Mouse (Mus musculus) retina, postnatal 1 day (tissue): ENCODE measurements around the gene Efcab8.
A peak's percentile ranks its signal among the peaks of the same experiment; 100 is the strongest.
"Not testable (repeated sequence)": the region's sequence is repeated elsewhere in the genome, so short reads cannot be mapped to it uniquely, and the experiment has no call there.

Source experiments
- DNase-seq: peaks from one replicate; pipeline ENCODE4 v3.0.0-alpha.2; 2012

The Efcab8 gene

DNA sequence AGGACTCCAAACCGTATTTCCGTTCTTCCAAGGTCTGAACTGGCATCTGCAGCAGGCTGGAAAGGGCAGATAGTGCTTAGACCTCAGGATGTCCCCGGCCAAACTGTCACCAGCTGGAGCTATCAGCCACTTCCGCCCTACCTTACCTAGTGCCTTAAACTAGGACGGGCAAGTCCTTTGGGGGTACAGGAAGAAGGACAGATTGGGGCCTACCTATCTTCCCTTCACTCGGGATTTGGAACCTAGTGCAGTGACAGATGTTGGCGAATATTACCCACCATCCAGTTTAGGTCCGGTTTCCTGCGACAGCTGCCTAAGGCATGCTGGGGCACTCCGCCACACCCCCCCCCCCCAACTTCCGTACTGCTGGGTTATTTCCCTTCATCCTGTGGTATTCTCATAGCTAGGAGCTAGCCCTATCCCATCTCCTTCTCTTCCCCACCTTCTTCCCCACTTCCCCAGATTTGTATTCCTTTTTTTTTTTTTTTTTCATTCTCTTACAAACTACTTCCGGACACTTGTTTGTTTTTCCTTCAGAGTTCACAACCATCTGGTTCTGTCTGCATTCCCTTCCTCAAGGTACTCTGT lies at the start of gene Efcab8:
Gene Efcab8 (plus strand): TSS at position 538 of the 588 bp plus-strand sequence.
- no peak for DNase-seq

GRCm38 (mm10) chr2:153734033-153734432 lies 45.7 kb upstream of the Efcab8 start:
- no peak for DNase-seq

DNA sequence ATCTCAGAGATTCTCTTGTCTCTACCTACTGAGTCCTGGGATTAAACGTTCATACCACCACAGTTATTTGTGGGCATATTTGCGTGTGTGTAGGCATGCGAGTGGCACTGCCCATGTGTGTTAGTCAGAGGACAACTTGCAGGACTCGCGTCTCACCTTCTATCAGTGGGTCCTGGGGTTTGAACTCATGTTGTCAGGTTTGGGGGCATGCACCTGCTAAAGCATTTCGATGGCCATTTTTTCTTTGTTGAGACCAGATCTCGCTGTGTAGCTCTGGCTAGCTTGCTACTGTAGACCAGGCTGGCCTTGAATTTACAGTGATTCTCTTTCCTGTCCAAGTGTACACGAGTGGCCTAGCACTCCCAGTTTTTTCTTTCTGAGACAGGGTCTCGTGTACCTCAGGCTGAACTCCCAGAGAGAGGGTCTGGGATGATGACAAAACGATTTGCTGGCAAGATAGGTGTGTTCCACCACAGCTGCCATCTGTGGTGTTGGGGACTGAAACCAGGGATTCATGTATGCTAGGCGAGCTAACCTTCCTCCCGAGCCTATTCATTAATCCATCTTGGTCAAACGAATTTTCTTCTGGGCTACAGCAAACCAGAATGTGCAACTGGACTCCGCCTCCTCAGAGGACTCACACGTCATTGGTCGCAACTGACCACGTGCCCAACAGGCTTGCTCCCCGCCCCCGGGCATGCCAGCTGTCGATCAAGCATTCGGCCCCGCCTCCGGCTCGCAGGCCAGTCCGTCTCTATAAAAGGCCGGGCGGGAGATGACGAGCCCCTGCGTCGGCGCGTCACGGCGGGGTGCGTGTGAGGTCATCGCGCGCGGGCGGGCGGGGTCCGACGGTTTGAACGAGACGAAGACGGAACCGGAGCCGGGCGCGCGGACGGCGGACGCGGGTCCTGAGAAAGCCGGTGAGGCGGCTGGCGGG lies 39.0 kb upstream of the Efcab8 start, which contains the start of gene Mapre1:
Gene Mapre1 (plus strand): TSS at position 775 of the 937 bp plus-strand sequence.
- DNase-seq: peak; percentile 99

GRCm38 (mm10) chr2:153741437-153742065 lies 38.2 kb upstream of the Efcab8 start:
- DNase-seq: no peak

GRCm38 (mm10) chr2:153747994-153748393 lies 31.7 kb upstream of the Efcab8 start:
- no peak for DNase-seq

GRCm38 (mm10) chr2:153750363-153750762 lies 29.4 kb upstream of the Efcab8 start:
- no peak for DNase-seq

DNA sequence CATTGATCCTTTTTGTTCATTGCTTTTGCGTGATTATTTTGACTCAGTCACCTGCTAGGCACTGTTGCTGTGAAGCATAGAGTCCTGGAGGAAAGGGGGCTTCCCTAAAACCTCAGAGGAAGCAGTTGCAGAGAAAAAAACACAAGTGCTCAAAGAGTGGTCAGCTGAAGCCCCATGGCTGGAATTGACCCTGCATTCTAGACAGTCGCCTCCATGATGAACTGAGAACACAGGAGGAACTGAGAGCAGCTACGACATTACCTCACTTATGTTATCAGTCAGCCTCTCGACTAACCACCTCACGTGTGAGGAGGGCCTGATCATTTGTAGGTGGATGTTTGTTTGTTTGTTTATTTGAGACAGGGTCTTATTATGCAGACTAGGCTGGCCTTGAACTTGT lies 17.6 kb upstream of the Efcab8 start:
- DNase-seq: no peak

DNA sequence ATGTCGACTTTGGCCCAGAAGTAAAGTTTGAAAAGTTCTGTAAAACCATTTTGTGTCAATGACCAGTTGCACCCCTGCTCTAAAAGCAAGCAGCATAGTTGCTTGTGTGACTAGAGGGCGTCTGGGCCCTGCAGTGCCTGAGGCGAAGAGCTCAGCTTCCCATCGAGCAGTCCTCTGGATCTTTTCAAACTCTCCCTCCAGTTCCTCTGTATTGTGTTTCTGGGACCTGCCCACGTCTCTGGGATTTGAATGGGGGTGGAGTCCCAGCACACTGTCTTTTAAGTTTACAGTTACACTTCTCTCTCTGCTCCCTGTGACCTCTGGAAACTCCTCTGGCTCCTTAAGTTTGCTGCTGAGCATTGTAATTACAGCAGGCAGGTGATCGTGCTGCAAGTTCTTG lies 12.2 kb upstream of the Efcab8 start:
- no peak for DNase-seq

DNA sequence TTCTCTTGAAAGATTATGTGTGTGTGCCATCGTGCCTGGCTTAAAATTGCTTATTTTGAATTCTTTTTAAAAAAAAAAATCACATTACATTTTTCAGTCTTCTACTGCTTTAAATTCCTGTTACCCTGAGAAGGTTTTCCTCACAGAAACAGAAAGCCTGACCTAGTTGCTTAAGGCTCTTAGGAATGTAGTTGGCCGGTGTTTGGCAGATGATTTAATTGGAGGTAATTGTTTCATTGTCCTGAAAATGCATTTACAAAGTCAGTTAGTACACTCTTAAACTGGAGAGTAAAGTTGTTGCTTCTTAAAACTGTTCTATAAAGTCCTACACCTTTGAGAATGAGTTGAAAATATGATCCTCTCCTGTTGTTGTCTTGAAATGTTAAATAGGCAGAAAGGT lies 10.8 kb upstream of the Efcab8 start:
- DNase-seq: peak; percentile 80

DNA sequence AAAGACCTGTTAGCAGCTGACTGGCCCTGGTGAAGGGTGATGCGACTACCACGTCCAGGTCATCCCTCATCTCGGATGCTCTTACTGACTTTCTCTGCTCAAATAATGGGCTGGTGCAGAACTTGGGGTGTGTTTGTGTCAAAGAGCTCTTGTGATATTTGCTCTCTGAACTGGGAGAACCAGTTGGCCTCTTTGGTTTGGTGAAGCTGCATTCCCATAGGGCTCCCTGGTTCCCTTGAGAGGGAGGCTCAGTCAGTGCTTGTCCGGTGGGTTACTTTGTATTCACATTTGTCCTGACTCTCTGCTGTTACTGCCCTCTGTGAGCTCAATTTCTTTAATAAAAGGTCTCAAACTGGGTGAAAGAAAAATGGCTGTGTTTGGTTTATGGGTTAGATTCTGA lies 6.8 kb upstream of the Efcab8 start:
- no peak for DNase-seq

DNA sequence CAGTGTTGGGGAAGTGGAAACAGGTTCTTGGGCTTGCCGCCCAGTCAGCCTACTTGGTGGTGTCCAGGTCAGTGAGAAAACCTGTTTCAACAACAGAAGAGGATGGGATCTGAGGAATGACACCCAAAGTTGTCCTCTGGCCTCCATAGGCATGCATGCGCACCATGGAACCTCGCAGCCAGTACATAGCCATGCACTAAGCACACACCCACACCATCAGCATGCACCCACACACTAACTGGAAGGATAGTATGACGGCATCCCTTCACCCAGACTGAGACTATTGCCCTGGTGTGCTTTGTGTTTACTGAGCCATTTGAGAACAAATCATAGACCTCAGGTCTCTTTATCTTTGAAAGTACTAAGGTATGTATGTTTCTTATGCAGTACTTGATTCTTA lies 4.3 kb upstream of the Efcab8 start:
- DNase-seq: no peak

DNA sequence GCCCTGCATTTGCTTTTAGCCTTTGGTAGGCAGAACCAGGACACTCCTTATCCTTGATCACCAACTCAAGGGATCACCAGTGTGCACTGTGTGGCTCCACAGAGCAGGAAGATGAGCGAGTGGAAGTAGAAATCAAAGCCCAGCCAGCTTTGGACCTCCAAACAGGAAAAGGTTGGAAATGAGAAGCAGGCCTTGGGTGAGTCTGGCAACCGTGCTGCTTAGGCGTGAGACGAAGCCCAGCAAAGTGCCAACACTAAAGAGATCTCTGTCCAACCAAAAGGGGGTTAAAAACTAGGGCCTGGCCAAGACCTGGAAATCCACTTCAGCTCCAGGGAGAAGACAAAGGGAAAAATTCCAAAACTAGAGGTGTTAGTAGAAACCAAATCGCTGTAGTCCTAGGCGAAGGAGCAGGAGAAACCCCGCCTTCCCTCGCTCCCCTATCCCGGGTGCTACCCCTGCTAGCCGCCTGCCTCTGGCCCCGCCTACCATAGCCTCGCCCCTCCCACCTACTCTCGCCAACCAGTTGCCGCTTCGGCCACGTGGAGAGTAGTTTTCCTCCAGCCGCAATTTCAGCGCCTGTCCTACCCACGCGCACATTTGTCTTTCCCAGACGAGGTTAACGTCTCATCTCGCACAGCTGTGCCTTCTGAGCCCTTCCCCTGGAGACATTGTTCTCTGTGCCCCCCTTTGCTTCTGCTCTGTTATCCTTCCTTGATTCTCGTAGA lies 931 bp upstream of the Efcab8 start:
- peak; percentile 84 for DNase-seq

DNA sequence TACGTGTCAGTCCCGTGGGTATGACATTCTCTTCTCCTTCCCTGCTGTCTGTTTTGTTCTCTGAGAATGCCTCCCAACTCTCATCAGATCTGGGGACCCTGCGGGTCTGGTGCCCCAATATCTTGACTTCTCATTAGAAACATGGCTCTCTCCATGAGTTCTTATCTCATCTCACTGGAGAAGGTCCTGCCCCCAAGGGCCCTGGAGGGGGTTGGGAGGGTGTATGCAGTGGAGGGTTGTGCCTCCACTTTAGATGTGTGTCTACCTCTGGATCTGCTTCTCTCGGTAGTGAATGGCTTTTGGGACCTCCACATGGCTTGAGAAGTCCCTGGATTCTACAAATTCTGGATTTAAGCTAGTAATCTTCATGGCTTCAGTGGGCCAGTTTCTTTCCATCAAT lies 1.4 kb downstream of the Efcab8 start:
- no peak for DNase-seq

GRCm38 (mm10) chr2:153784668-153785067 lies 4.9 kb downstream of the Efcab8 start:
- no peak for DNase-seq

GRCm38 (mm10) chr2:153793366-153793765 lies 13.6 kb downstream of the Efcab8 start:
- no peak for DNase-seq

DNA sequence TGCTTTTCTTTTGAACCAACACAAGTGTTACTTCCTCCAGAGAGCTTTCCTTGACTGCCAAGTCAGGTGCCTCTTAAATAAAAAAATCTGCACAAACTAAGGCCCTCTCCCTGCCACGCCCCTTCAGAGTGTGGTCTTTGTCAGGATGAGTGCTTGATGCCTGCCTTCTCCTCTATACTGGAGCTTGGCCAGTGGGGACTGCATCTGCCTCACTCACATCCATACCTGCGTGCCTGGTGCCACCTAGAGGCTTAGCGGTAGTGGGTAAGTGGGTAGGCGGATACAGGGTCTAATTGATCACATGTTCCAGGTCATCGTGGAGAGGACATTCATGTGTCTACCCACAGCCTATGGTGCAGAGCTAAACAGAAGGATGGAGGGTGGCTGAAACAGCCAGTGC lies 15.4 kb downstream of the Efcab8 start:
- peak; percentile 58 for DNase-seq

- peak; percentile 78 for DNase-seq
These were observed 27.7 kb downstream of the Efcab8 start for GRCm38 (mm10) chr2:153807464-153807863.

- no peak for DNase-seq
These were observed 28.4 kb downstream of the Efcab8 start for GRCm38 (mm10) chr2:153808146-153808545.

- DNase-seq: no peak
These were observed 29.1 kb downstream of the Efcab8 start for GRCm38 (mm10) chr2:153808841-153809240.

GRCm38 (mm10) chr2:153809921-153810320 lies 30.2 kb downstream of the Efcab8 start:
- DNase-seq: no peak

DNA sequence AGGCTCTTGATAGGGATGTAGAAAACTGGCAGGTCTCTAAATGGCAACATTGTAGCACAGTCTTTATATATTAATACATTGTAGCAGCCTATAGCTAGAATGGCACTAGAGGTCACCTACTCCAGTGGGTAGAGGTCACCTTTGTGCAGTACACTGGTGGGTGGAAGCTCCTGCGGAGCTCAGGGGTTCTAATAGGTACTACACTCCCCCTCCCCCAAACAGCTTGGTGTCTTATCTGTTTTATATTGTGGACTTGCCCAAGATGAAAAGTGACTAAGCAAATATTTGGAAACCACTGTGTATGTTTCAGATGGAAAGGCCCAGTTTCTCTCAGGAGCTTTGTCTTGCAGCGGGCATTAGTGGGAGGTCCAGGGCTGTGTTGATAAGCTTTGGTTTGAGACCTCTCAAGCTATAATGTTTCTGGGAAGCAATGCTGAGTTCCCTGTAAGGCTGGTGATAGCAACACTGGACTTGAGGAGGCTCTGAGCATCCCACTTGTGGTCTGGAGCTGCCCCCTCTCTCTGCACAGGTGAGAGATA lies 42.3 kb downstream of the Efcab8 start:
- no peak for DNase-seq

DNA sequence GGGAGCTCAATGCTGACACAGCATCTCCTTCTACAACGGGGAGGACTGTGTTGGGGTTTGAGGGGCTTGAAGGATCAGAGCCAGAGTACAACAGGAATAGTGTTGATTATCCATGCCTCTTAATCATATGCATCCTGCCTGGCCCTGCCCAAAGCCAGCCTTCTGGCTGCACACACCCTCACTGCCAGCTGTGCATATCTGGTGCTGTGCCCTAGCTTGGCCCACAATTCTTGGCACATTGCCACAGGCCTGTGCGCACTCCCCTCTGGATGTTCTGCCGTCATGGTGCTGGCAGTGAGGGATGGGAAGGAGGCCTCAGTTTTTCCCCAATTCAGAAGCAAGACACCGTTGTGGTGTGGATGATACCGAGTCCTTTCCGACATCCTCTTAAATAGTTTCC lies 44.9 kb downstream of the Efcab8 start:
- peak; percentile 56 for DNase-seq

DNA sequence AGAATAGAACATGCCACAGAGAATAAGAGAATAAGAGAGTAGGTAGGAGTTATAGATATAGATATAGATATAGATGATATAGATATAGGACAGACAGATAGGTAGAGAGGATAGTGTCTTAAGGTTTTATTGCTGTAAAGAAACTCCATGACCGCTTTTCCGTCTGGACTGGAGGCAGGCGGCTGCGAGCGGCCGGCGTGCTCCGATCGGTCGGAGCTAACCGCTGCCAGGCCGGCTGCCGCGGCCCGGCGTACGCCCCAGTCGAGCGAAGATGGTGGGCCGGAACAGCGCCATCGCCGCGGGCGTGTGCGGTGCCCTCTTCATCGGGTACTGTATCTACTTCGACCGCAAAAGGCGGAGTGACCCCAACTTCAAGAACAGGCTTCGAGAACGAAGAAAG lies 46.2 kb downstream of the Efcab8 start:
- DNase-seq: not testable (repeated sequence)
